Mouse (Mus musculus) lung, postnatal 14 days (tissue): ENCODE measurements at regions not wholly inside any gene's neighbourhood (a gene's known extent, or its start where the extent isn't known, plus 50 kb on each side); places are given as distances from the start of the nearest gene placed in this dataset.

Experiments
- DNase-seq: peaks from one replicate; pipeline ENCODE4 v3.0.0; 2021

DNA sequence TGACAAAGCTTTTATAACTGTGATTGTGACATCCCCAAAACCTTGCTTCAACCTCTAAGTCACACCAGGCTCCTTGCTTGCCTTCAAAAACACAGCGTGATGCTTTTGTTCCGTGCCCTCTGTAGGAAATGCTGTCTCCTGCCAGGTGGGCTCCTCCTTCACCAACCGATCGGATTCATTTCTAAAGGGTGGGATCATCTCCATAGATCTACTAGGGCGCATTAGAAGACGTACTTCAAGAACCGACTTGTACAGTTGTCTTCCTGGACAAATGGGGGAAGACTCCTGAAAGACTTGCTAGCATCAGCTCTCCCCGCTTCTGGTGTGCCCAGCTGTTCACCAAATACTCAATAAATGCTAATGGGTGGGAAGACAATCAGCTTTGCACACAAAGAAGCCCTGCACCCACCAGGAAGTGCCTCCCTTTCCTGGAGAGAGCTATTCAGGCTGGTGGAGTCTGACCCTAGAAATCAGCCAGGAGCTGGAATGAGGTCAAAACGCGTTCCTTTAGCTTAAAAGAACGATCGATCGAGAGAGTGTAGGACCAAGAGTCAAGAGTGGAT lies 53.0 kb downstream of the Hoxa1 start:
- no peak for DNase-seq

DNA sequence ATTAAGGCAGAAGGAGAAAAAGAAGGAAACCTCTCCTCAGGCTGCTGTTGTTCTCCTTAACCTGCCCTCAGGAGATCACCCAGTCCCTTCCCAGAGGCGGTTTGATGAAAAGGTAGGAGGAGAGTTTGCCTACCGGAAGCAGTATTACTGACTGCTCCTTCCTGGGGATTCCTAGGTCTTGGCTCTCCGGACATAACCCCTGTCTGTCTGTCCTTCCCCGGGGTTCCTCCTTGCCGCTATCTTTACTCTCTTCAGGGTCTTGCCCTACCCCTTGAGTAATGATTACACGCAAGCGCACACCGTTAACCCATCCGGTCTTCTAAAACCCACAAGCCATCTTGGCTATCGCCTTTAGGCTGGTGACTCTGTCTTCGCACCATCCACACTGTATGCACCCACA lies 54.0 kb downstream of the Hoxa1 start:
- DNase-seq: no peak

DNA sequence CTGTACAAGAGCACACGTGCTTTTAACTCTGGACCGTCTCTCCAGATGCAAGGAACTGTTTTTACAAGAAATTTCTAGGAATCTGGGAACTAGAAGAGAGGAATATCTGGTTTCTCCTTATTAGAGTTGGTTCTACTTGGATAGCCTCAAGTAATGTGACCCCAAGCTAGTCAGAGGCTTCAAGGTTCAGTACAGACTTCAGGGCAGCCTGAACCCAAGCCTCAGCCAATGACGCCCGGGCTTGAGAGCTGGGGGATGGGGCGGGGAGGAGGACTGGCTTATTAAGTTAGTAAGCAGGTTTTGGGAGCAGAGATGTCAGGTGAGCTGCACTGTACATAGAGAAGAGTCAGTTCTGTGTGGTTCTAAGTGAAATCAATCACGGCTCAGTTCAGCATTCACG lies 54.5 kb downstream of the Hoxa1 start:
- DNase-seq: no peak

GRCm38 (mm10) chr6:52102699-52103098 lies 55.4 kb downstream of the Hoxa1 start:
- peak; percentile 13 for DNase-seq

GRCm38 (mm10) chr6:52102179-52102578 lies 55.9 kb downstream of the Hoxa1 start:
- DNase-seq: peak; percentile 44

DNA sequence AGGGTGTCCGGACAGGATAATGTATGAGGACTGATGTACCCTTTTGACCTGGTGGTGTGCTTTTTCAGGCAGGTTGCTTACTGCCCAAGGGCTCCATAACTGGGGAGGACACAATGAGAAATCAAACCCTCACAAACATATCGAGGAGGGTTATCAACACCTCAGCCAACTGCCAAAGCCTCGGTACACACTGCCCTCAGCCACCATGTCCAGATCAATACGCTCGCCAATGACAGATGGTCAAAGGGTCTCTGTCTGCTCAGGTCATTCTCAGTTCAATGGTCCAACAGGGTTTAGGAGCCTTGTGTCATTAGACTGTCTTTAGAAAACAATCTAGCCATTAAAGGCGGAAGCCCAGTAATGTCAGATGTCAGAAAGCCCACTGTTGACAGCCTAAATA lies 56.9 kb downstream of the Hoxa1 start:
- DNase-seq: no peak

GRCm38 (mm10) chr6:52098851-52099250 lies 59.3 kb downstream of the Hoxa1 start:
- no peak for DNase-seq

GRCm38 (mm10) chr6:52095575-52095974 lies 62.5 kb downstream of the Hoxa1 start:
- no peak for DNase-seq

DNA sequence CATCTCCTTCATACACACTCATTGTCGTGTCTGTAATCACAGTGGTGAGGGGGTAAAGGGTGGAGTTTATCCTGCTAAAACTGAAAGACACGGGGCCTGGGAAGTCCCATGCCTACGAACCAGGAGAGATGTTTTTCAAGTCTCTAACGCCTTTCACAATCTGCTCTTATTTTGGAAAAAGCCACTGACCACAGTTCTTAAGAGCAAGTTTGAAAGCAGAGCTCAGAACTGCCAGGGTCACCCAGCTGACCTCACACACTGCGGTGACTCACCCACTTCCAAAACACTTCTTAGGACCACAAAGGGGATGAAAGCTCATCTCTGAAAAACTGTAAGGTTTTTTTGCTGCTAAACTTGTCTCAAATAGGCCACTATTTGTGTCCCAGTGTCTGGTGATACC lies 66.7 kb downstream of the Hoxa1 start:
- no peak for DNase-seq

GRCm38 (mm10) chr6:52085932-52086643 lies 72.0 kb downstream of the Hoxa1 start:
- peak; percentile 47 for DNase-seq

- DNase-seq: no peak
These were observed 72.3 kb upstream of the Skap2 start for GRCm38 (mm10) chr6:52084622-52085021.

DNA sequence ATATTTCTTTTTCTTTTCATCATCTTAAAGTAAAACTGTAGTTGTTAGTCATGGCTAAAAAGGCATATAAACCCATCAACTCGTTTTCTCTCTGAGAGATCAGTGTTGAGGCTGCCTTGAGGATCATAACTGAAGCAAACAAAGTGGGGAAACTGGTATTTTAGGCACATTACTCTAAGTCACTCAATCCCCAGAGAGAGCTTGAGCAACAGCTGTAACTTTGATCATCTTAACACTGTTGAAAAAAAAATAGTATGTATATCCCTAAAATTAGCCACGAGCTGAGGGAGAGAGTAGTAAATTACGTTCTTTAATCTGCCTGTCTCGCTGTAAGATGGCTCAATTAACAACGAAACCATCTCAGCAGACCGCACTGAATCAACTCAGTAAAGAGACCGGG lies 67.2 kb upstream of the Skap2 start:
- DNase-seq: no peak

- DNase-seq: no peak
These were observed 66.4 kb upstream of the Skap2 start for GRCm38 (mm10) chr6:52078530-52079340.

- DNase-seq: no peak
These were observed 64.0 kb upstream of the Skap2 start for GRCm38 (mm10) chr6:52076179-52076932.

- DNase-seq: no peak
These were observed 62.6 kb upstream of the Skap2 start for GRCm38 (mm10) chr6:52074904-52075303.

GRCm38 (mm10) chr6:52067151-52067550 lies 54.8 kb upstream of the Skap2 start:
- DNase-seq: no peak

DNA sequence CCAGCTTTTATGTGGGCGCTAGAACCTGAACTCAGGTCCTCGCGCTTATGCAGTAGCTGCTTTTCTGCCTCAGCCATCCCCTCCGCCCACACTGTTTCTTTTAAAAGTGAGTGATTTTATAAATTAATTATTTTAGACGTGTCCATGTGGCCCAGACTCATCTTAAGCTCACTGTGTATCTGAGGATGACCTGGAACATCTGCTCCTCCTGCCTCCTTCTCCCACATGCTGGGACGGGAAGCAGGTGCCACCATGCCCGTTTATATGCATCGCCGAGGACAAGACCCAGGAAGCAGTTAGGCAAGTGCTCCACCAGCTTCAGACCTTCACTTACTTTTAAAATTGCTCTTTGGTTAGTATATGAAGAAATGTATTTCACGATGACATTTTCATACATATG lies 53.3 kb upstream of the Skap2 start:
- DNase-seq: no peak

DNA sequence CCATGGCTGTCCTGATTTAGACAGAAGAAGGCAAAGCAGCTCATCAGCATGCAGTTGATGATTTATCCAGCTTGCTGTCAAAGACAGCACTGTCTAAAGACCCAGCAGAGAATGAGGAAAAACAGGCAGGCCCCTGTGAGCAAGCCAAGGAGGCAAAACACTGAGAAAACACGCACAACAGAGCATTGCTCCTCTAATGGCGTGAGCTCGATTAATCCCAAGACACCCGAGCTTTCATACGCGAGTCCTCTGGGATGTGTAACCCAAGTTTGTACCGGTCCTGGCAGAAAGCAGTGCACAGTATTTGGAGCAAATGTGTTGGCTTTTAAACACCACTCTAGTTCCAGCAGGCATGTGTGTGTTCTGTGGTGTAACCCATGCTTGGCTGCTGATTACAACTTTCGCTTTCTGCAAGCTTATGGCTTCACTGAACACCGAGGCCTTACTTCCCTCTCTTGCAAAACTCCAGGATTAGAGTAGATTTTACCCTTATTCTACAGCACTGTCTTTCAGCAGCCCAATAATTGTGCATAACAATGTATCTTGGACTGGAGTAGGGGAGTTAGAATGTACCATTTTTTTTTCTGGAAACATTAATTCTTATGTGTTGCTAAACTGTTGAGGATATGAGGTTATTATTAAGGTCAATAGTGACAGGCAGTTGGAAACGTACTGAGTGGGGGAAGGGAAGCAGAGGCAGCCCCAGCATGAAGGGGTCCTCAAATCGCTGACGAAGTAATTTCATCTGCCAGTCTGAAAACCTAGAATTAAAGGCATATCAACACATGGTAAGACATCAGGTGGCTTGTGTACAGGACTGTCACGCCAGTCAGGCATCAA lies 52.0 kb upstream of the Skap2 start:
- peak; percentile 29 for DNase-seq
